Comparison of ENCODE assay signal across 11 mouse cellular contexts in the genomic region with DNA sequence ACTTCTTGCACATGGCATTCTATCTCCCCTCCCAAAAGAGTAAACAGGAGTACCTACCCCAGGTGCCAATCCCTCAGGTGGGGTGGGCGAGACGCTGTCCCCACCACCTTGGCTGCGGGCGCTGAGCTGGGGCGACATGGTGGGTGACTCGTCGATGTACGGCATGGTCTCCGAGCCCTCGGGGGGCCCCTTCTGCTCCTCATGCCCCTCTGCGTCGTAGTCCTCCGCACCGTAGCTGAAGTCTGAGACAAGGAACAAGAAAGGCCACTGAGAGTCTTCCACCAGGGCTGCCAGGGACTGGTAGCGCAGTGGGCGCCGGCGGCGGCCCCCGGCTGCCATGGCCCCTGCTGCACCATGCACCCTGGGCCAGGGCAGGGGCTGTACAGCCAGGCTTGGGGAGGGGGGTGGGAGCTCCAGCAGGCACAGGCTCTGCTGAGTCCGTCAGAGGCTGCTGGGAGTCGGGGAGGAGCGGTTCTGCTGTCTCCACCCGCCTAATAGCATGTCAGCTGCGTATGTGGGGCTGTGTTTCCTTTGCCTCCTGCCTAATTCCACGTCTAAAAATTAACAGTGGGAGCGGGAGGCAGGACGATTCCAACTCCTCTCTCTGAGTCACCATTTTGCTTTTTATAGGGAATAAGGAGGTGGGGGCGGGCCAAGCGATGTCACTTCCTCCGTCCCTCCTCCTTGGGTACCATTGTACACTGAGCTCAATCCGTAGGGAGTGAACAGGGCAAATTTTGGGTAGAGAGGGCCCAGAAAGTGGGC.
DNase-seq lines count a peak whose midpoint lies in the region; ATAC-seq lines count a peak whose summit lies in the region.
"Had no signal": no experiment of that assay in that cellular context is flagged by ENCODE, and none has a peak within 500 bp of the region (broad histone marks: within the 10 kb centered on the region; RNA-seq: fewer than 3 reads in every experiment).

No protein-coding gene starts in this region.

- H3K27me3 ChIP-seq in forebrain, embryonic 15.5 days, result no peaks in the 10 kb centered on the region

- H3K4me2 ChIP-seq in forebrain, embryonic 15.5 days (replicated peaks), result no peak overlapping the region

- H3K4me1 ChIP-seq in forebrain, embryonic 15.5 days, result peaks cover 33% of the 10 kb centered on the region

- no peak overlapping the region for H3K9ac ChIP-seq in forebrain, embryonic 15.5 days (replicated peaks)

- intact Hi-C loops in left cerebral cortex, postnatal 4 days (cut with DNase I), result loop anchor here (5.0 kb wide), 1 partner anchor 138 kb away; no protein-coding TSS in a partner anchor
- intact Hi-C loops in left cerebral cortex, postnatal 14 days (cut with DNase I), result loop anchor here (5.0 kb wide), 1 partner anchor 138 kb away; no protein-coding TSS in a partner anchor

- ATAC-seq in forebrain, embryonic 15.5 days (replicated peaks), result 0 out of 2 replicates have a peak, but pooled peaks have one; percentile 12
- ATAC-seq: activated CD4-positive, CD25-positive, alpha-beta regulatory T cell, adult 4 months had no signal

- 85% methylated on average over 32 of the region's 32 CpGs for WGBS in forebrain, embryonic 15.5 days

- no peaks in the 10 kb centered on the region for H3K9me3 ChIP-seq in forebrain, embryonic 15.5 days

- H3K27ac ChIP-seq in forebrain, embryonic 15.5 days (replicated peaks), result peak overlapping the region; percentile 68

- H3K36me3 ChIP-seq in forebrain, embryonic 15.5 days, result no peaks in the 10 kb centered on the region

- peak; percentile 69 to 79 for DNase-seq in left cerebral cortex, adult 18-20 months (ENCODE audit: low spot score in 2 of 2)
- DNase-seq in left cerebral cortex, postnatal 4 days, result no peak
- DNase-seq in left cerebral cortex, postnatal 14 days (ENCODE audit: low spot score in 2 of 2), result peak; percentile 74 to 79
- DNase-seq in right cerebral cortex, adult 2 months (ENCODE audit: low spot score in 2 of 2), result peak; percentile 84
- no peak for DNase-seq in lung, postnatal 36 days
- DNase-seq in kidney, adult 9 months, result no peak
- DNase-seq in adrenal gland, adult 2 months, result no peak
- DNase-seq: cerebellum, adult 9-10 months; heart, postnatal 14 days had no signal

- H3K4me3 ChIP-seq in forebrain, embryonic 15.5 days, result no peak overlapping the region

Comparison
In these comparisons a context has a peak if more than half of its experiments do, and no peak if none do; other contexts are left out.
1. DNase-seq: peak in left cerebral cortex, adult 18-20 months (2 of 2), left cerebral cortex, postnatal 14 days (2 of 2) and right cerebral cortex, adult 2 months (2 of 2); none in left cerebral cortex, postnatal 4 days (single experiment), lung, postnatal 36 days (single experiment), kidney, adult 9 months (single experiment) and adrenal gland, adult 2 months (single experiment).